Comparison of ENCODE assay signal across 13 mouse cellular contexts in genomic region chr11:76328084-76328483, GRCm38 (mm10).
DNase-seq lines count a peak whose midpoint lies in the region; ATAC-seq lines count a peak whose summit lies in the region.
"Had no signal": no experiment of that assay in that cellular context is flagged by ENCODE, and none has a peak within 500 bp of the region (broad histone marks: within the 10 kb centered on the region; RNA-seq: fewer than 3 reads in every experiment).

No protein-coding gene starts in this region.

- H3K27ac ChIP-seq in heart, embryonic 13.5 days (replicated peaks): peak overlapping the region; percentile 48
- H3K27ac ChIP-seq in midbrain, embryonic 13.5 days: no peak overlapping the region
- H3K27ac ChIP-seq in midbrain, embryonic 10.5 days (replicated peaks): no peak overlapping the region; the same call in 1 of the 2 replicates
- H3K27ac ChIP-seq in intestine, embryonic 16.5 days (ENCODE audit: low read length): no peak overlapping the region
- H3K27ac ChIP-seq: forebrain, embryonic 15.5 days; kidney, postnatal 0 days; liver, embryonic 15.5 days had no signal

- H3K36me3 ChIP-seq in heart, embryonic 13.5 days: no peaks in the 10 kb centered on the region
- no peaks in the 10 kb centered on the region for H3K36me3 ChIP-seq in midbrain, embryonic 13.5 days
- no peaks in the 10 kb centered on the region; the same call in 1 of the 2 replicates for H3K36me3 ChIP-seq in midbrain, embryonic 10.5 days
- no peaks in the 10 kb centered on the region for H3K36me3 ChIP-seq in intestine, embryonic 16.5 days (ENCODE audit: control insufficient read depth, insufficient read depth, low read length)
- H3K36me3 ChIP-seq: forebrain, embryonic 15.5 days; liver, embryonic 15.5 days had no signal

- DNase-seq in heart, adult 11 months: no peak
- no peak for DNase-seq in midbrain, embryonic 10.5 days (ENCODE audit: low spot score)
- DNase-seq in spleen, adult 18-20 months: no peak
- no peak for DNase-seq in layer of hippocampus, adult 9-10 months (ENCODE audit: low spot score)
- DNase-seq: adrenal gland, postnatal 10 days; gastrocnemius, postnatal 25 days; thymus, adult 2 months had no signal

- no peak for ATAC-seq in heart, embryonic 13.5 days (ENCODE audit: extremely low read depth, insufficient number of reproducible peaks, low FRiP score, low TSS enrichment)
- ATAC-seq in midbrain, embryonic 13.5 days: no peak
- no peak for ATAC-seq in intestine, embryonic 16.5 days
- ATAC-seq: forebrain, embryonic 15.5 days had no signal

- H3K27me3 ChIP-seq in heart, embryonic 13.5 days (replicated peaks): no peaks in the 10 kb centered on the region
- H3K27me3 ChIP-seq in midbrain, embryonic 13.5 days: no peaks in the 10 kb centered on the region
- H3K27me3 ChIP-seq in midbrain, embryonic 10.5 days (ENCODE audit: low read depth, poor library complexity, severe bottlenecking): no peaks in the 10 kb centered on the region
- H3K27me3 ChIP-seq in intestine, embryonic 16.5 days (replicated peaks; ENCODE audit: control insufficient read depth, insufficient read depth, low read length): no peaks in the 10 kb centered on the region
- H3K27me3 ChIP-seq: forebrain, embryonic 15.5 days; liver, embryonic 15.5 days had no signal

- no peaks in the 10 kb centered on the region for H3K9me3 ChIP-seq in heart, embryonic 13.5 days
- no peaks in the 10 kb centered on the region for H3K9me3 ChIP-seq in midbrain, embryonic 13.5 days
- no peaks in the 10 kb centered on the region for H3K9me3 ChIP-seq in midbrain, embryonic 10.5 days (replicated peaks)
- H3K9me3 ChIP-seq in intestine, embryonic 16.5 days (ENCODE audit: control insufficient read depth, low read length): no peaks in the 10 kb centered on the region
- H3K9me3 ChIP-seq: forebrain, embryonic 15.5 days; liver, embryonic 15.5 days had no signal

- 22% methylated on average over 11 of the region's 11 CpGs for WGBS in heart, embryonic 13.5 days
- 58% methylated on average over 11 of the region's 11 CpGs for WGBS in midbrain, embryonic 13.5 days
- 83% methylated on average over 11 of the region's 11 CpGs for WGBS in midbrain, embryonic 10.5 days
- 41% methylated on average over 11 of the region's 11 CpGs for WGBS in intestine, embryonic 16.5 days

- H3K4me3 ChIP-seq in heart, embryonic 13.5 days: no peak overlapping the region
- H3K4me3 ChIP-seq in midbrain, embryonic 13.5 days (replicated peaks): no peak overlapping the region
- no peak overlapping the region for H3K4me3 ChIP-seq in midbrain, embryonic 10.5 days
- H3K4me3 ChIP-seq in intestine, embryonic 16.5 days (ENCODE audit: low read length): no peak overlapping the region
- H3K4me3 ChIP-seq: forebrain, embryonic 15.5 days; liver, embryonic 15.5 days had no signal

- H3K9ac ChIP-seq in heart, embryonic 13.5 days: peak overlapping the region; percentile 52
- H3K9ac ChIP-seq in midbrain, embryonic 13.5 days (replicated peaks): 0 out of 2 replicates have a peak overlapping the region, but pooled peaks have one; percentile 10
- 0 out of 2 replicates have a peak overlapping the region, but pooled peaks have one; percentile 5 for H3K9ac ChIP-seq in intestine, embryonic 16.5 days (ENCODE audit: low read depth, low read length)
- H3K9ac ChIP-seq: forebrain, embryonic 15.5 days; liver, embryonic 15.5 days had no signal

- H3K4me1 ChIP-seq in heart, embryonic 13.5 days: peaks cover 70% of the 10 kb centered on the region
- H3K4me1 ChIP-seq in midbrain, embryonic 13.5 days (replicated peaks): peaks cover 51% of the 10 kb centered on the region
- H3K4me1 ChIP-seq in midbrain, embryonic 10.5 days: peaks cover 58% of the 10 kb centered on the region
- H3K4me1 ChIP-seq in intestine, embryonic 16.5 days (ENCODE audit: control insufficient read depth, insufficient read depth, low read length): peaks cover 33% of the 10 kb centered on the region
- H3K4me1 ChIP-seq: liver, embryonic 15.5 days had no signal

- H3K4me2 ChIP-seq in heart, embryonic 13.5 days: peak overlapping the region; percentile 36
- H3K4me2 ChIP-seq in midbrain, embryonic 13.5 days (replicated peaks): no peak overlapping the region
- no peak overlapping the region for H3K4me2 ChIP-seq in intestine, embryonic 16.5 days (ENCODE audit: low read depth, low read length)
- H3K4me2 ChIP-seq: forebrain, embryonic 15.5 days; liver, embryonic 15.5 days had no signal
